Mouse (Mus musculus) CD4-positive, CD25-positive, alpha-beta regulatory T cell, adult 9 weeks (primary cell): Measurements from ENCODE around the gene Lrig3. TPM values are rescaled to one million over a fixed set of nuclear protein-coding genes. Genes with fewer than 3 reads are reported as not detected.

Source experiments
- polyA plus RNA-seq: library from polyadenylated mRNA; unstranded; fragments of 100-300 nt; shearing (Covaris generic); gene quantifications from one replicate; pipeline ENCODE4 v1.2.1, GENCODE M21; 2017

Gene Lrig3
- 0.12 TPM for polyA plus RNA-seq

DNA sequence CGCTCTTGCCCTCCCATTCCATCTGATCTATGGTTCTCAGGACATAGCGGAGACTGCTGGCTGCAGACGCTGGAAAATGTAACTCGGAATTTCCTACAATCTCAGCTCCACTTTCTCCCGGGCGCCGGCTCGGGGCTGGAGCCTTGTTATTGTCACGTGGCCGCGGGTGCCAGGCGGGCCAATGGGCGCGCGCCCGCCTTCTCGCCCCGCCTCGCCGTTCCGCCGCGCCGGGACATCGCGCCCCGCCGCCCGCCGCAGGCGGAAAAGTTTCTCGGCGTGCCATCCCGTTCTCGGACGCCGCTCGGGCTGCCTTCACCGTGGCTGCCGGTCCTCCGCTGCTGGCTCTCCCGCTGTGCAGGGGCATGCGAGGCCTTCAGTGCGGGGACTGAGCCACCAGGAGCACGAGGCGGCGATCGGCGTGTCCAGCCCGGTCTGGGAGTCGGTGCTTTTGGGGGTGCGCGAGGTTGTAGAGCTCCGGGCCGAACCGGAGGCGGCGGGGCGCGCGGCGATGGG is at the start of gene Lrig3:
TSS of gene Lrig3 (plus strand) at position 201 of the 513 bp plus-strand sequence.

